Mouse (Mus musculus) heart, postnatal 14 days (tissue): Measurements from ENCODE around the gene Btnl10. TPM values are rescaled to one million over a fixed set of nuclear protein-coding genes. Genes with fewer than 3 reads are reported as not detected.
A peak's percentile ranks its signal among the peaks of the same experiment; 100 is the strongest.
"Not testable (repeated sequence)": the region's sequence is repeated elsewhere in the genome, so short reads cannot be mapped to it uniquely, and the experiment has no call there.

Experiments
- DNase-seq, 2 experiments: peaks; one replicate each; pipeline ENCODE4 v3.0.0; 2021 to 2022
- intact Hi-C: fragments of 180-260 bp; cut with DNase I; formaldehyde crosslinking; loops from one replicate; pipeline ENCODE4 v1.15.1; 2025
- total RNA-seq, 2 experiments: library from RNA; stranded (reverse); gene quantifications; 2 replicates each; pipeline ENCODE4 v1.2.3; 2021

Gene Btnl10
- total RNA-seq, 2 experiments from 2014 or later = not detected

- intact Hi-C loops = no loop called here
- no peak for DNase-seq
Measured at GRCm38 (mm10) chr11:58929055-58929454, 11.3 kb downstream of the Btnl10 start.

DNA sequence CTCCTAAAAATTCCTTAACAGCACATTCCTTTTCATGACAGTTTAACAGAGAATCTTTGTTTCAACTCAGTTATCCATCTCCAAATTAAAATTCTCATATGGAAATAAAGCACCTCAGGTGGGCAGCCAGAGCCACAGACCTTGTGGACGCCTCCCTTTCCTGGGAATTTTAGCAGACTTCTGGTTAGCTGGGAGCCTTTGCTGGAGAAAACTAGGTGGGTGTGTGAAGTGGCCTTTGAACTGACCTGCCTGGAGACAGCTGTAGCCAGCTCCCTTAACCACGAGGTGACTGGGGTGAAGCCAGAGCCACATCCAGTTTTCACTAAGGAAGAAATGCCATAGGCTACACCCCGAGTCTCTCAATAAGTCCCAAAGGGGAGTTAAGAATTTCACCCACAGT is 11.9 kb downstream of the Btnl10 start:
- intact Hi-C loops = no loop called here
- no peak for DNase-seq

DNA sequence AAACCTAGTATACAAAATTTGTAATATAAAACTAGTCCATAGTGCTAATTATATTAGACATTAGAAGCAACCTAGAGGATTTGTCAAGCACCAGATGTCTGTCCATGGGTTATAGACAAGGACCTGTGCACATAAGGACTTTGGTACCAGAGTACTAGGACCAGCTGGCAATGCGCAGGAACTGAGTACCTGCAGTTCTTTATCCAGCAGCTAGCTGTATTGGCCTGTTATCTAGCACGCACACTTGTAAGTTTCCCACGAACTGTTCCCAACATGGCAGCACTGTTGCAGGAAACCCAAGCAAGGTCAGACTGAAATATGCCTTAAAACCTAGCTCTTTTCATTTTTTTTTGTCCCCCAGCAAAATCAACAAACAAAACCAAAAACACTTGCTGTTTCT is 12.5 kb downstream of the Btnl10 start:
- DNase-seq = no peak
- intact Hi-C loops = no loop called here

- no peak for DNase-seq
- intact Hi-C loops = no loop called here
Measured at GRCm38 (mm10) chr11:58931576-58931975, 13.9 kb downstream of the Btnl10 start.

DNA sequence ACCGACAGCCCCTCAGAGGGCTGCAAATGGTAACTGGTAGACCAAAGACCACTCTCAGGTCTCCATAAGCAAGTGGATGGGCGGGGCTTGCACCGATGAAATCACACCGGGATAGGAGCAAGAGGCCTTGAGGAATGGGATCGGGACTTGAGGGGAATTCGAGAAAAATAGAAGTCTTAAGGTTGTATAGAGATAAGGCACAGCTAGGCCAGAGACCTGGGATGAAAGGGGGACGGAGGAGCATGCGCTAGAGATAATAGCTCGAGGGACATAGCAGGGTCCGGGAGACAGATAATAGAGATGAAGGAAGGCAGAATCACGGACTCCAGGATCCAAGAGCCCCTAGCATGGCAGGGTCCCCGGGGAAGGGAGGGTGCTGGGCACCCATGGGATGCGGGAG is 20.2 kb downstream of the Btnl10 start:
- DNase-seq = no peak
- intact Hi-C loops = no loop called here

- peak; percentile 93 for DNase-seq
- intact Hi-C loops = no loop called here
Measured at GRCm38 (mm10) chr11:58938322-58939087, 20.8 kb downstream of the Btnl10 start, which contains the start of gene Rnf187. Rnf187 (minus strand) TSS chr11:58938916.

DNA sequence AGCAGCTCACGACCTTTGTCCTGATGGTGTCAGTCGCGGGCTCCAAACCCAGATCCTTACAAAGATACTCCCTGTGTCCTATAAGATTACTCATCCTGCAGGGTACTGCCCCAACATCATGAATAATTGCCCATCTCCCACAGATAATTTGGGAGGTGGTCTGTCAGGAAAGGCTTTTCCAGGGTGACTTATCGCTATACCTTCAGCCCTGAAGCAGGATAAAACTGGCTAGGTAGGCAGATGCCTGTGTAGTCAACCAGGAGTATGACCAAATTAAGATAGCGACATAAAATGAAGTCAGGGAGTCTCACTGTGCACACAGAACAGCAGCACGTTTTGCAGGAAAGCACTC is 21.4 kb downstream of the Btnl10 start:
- intact Hi-C loops = no loop called here
- DNase-seq = no peak

GRCm38 (mm10) chr11:58944136-58944535 is 26.4 kb downstream of the Btnl10 start:
- DNase-seq = no peak
- intact Hi-C loops = no loop called here

DNA sequence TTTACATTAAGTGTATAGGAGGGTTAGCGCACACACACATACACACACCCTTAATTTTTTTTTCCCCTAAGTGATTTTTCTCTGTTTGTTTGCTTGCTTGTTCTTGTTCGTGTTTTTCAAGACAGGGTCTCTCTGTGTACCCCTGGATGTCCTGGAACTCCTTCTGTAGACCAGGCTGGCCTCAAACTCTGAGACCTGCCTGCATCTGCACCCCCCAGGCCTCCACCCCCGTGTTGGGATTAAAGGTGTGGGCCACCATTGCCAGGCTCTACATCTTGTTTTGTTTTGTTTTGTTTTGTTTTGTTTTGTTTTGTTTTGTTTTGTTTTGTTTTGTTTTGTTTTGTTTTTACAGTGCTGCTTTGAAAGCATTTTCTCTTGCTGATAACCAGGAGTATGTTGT is 29.6 kb downstream of the Btnl10 start:
- DNase-seq = no peak
- intact Hi-C loops = no loop called here

DNA sequence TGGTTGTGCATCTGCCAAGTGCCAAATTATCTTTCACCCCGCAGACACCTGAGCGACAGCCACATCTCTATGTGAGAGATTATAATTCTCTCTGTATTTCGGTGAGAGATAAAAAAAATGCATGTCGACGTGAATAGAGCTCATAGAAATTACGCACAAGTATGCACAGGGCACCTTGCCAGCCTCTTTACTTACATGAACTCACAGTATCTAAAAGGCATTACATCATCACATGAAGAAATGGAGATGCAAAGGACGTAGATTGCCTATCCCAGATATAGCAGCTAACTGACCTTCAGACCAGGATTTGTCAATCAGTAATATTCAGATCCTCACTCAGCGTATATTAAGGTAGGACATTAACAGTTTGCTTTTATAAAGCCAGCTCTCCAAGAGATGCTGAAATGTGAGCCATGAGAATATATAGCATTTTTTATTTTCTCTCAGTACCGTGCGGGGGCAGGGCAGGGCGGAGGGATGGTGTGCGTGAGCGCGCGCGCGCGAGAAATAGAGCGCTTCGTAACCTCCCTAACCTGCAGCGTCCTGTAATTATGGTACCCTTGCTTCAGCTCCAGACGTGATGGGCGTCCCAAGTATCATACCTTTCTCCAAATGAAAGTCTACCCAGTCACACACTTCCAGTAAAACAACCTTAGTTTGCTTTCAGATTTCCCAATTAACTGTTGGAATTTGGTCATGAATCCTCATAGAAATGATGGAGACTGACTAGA is 30.3 kb downstream of the Btnl10 start:
- intact Hi-C loops = no loop called here
- DNase-seq = no peak

DNA sequence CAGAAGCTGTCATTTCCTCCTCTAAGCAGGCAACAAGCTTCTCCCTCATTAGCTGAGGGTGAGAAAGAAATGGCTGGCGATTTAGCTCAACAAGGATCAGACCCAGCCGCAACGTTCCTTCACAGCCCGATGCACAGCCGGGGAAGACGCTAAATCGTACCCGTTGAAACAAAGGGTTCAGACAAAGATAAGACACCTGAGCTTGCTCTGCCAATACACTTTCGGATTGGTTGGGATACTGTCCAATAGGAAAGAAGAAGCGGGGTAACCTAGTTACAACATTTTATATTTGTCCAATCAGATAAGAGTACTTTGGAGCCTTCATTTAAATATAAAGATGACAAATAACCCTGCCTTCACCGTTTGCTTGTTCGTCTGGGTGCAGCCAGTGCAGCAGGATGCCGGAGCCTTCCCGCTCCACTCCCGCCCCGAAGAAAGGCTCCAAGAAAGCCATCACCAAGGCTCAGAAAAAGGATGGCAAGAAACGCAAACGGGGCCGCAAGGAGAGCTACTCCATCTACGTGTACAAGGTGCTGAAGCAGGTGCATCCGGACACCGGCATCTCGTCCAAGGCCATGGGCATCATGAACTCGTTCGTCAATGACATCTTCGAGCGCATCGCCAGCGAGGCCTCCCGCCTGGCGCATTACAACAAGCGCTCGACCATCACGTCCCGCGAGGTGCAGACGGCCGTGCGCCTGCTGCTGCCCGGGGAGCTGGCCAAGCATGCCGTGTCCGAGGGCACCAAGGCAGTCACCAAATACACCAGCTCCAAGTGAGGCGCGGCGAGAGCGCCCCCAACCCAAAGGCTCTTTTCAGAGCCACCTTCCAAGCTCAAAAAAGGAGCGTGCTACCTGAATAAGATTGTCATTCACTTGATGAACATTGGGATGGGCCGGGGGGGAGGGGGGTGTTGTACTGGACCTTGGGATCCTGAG is 31.1 kb downstream of the Btnl10 start, which contains the start of gene Hist3h2ba:
Hist3h2ba (plus strand) TSS at position 379 of the 938 bp plus-strand sequence.
- DNase-seq = peak in 1 of 2 experiments; percentile 35
- intact Hi-C loops = no loop called here

DNA sequence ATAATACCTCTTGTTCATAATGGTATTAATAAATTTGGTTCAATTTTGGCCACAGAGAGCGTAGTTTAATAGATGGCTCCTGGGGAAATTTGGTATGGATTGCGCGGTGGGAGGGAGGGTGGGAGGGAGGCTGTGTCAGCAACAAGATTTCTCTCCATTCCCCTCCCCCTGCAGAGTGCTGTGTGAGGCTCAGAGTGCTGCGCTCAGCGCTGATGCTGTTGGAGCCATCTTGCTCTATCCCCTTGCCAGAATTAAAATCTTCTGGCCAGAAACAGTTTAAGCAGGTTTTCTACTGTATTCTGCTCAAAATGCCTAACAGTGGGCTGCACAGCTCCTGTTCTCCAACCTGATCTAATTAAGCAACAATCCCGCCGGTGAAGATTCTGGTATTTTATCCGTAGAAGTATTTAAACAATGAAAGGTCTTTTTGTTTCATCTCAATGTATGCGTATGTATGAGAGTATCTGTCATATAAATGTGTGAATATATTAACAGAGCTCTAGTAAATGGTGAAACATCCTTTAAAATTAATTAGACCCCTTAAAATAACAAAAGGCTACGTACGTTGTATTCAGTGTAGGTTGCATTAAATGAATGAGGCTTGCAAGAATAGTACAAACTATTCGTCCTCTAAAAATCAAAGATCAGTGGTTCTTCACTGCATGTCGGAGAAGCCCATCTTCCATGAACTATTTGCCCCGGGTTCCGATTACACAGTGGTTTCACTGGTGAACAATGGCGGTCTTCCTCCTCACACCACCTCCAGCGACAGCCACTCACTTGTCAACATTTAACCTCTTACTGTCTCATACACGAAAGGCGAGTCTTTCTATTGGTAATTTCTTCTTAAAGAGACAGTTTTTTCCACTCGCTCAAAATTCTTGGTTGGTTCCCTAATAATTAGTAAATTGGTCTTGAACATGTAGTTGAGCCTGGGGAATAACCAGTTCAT is 32.0 kb downstream of the Btnl10 start:
- intact Hi-C loops = loop anchor here (10.0 kb wide), 1 partner anchor 275 kb away; the partner anchor contains the start of gene Arf1
- DNase-seq = no peak

- DNase-seq = no peak
- intact Hi-C loops = loop anchor here (10.0 kb wide), 1 partner anchor 274 kb away; the partner anchor contains the start of gene Arf1
Measured at GRCm38 (mm10) chr11:58951210-58951609, 33.5 kb downstream of the Btnl10 start.

DNA sequence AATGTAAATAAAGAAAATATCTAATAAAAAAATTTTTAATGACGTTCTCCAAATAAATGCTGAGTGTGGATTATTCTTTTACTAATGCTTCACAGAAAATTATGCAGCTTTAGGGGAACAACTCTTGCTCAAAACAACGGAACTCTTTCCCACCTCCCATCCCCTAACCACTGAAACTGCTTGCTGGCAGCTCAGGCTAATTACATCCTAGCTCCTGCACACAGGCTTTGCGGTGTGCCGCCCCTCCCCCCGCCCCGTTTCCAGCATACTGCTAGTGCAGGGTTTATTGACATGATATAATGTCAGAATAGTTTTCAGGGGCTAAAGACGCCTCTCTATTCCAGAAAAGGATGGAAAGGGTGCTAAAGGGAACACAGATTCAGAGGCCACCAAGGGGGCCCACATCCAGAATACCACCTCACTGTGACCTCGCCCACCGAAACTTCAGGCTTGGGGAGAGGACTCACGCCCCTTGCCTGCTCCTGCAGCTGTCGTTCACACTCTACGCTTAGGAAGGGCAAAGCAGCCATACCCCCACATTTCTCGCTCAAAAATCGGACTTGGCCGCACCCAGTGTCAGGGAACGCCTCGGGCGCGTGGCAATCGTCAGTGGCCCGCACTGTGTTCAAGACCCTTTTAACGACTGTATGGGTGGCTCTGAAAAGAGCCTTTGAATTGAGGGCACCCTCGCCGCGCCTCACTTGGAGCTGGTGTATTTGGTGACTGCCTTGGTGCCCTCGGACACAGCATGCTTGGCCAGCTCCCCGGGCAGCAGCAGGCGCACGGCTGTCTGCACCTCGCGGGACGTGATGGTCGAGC is 35.9 kb downstream of the Btnl10 start:
- intact Hi-C loops = loop anchor here (10.0 kb wide), 1 partner anchor 271 kb away; the partner anchor contains the start of gene Arf1
- peak in 1 of 2 experiments; percentile 29 for DNase-seq

DNA sequence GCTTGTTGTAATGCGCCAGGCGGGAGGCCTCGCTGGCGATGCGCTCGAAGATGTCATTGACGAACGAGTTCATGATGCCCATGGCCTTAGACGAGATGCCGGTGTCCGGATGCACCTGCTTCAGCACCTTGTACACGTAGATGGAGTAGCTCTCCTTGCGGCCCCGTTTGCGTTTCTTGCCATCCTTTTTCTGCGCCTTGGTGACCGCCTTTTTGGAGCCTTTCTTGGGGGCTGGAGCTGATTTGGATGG is 36.4 kb downstream of the Btnl10 start:
- DNase-seq = not testable (repeated sequence)
- intact Hi-C loops = loop anchor here (10.0 kb wide), 1 partner anchor 271 kb away; the partner anchor contains the start of gene Arf1

DNA sequence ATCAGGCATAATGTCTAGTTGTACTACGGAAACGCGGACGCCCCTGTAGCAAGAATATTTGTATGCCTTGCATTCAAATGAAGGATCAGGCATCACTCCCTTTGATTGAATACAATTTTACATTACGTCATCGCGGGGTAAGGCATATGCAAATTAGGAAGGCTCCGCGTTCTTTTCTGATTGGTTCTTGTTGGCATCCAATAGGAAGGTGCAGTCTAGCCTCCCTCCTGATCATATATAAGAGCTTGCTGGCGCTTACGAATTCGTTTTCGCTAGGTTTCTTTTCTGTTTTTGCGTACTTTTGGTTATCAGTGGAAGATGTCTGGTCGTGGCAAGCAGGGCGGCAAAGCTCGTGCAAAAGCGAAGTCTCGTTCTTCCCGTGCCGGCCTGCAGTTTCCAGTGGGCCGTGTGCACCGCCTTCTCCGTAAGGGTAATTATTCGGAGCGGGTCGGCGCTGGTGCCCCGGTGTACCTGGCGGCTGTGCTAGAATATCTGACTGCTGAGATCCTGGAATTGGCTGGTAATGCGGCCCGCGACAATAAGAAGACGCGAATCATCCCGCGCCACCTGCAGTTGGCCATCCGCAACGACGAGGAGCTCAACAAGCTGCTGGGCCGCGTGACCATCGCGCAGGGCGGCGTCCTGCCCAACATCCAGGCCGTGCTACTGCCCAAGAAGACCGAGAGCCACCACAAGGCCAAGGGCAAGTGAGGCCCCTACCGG is 36.9 kb downstream of the Btnl10 start, which contains the start of the genes Hist3h2a and Trim17:
Hist3h2a (plus strand) TSS at position 266 of the 723 bp plus-strand sequence.
Trim17 (plus strand) TSS at position 266 of the 723 bp plus-strand sequence.
- intact Hi-C loops = loop anchor here (5.0 to 10.0 kb wide), 2 partner anchors 228 to 270 kb away; partner anchors contain the start of genes Arf1 and Gjc2

GRCm38 (mm10) chr11:58955143-58955867 is 37.6 kb downstream of the Btnl10 start:
- no peak for DNase-seq
- intact Hi-C loops = loop anchor here (5.0 to 10.0 kb wide), 2 partner anchors 227 to 269 kb away; partner anchors contain the start of genes Arf1 and Gjc2

More for the DNA sequence above, 36.9 kb downstream of the Btnl10 start, which contains the start of the genes Hist3h2a and Trim17:
- DNase-seq = peak; percentile 81 to 86
